Mouse (Mus musculus) activated CD4-positive, CD25-positive, alpha-beta regulatory T cell, adult 4 months (primary cell): ENCODE data around the gene Ifit1bl1. TPM values are rescaled to one million over a fixed set of nuclear protein-coding genes. Genes with fewer than 3 reads are reported as not detected.
"Not testable (repeated sequence)": the region's sequence is repeated elsewhere in the genome, so short reads cannot be mapped to it uniquely, and the experiment has no call there.

Source experiments
- ATAC-seq: one replicate; pipeline ENCODE4 v1.8.0; 2017
- polyA plus RNA-seq, 2 experiments: library from polyadenylated mRNA; unstranded; fragments of 100-300 nt; shearing (Covaris generic); gene quantifications; one replicate each; pipeline ENCODE4 v1.2.1; 2017

Gene Ifit1bl1
- polyA plus RNA-seq, 2 experiments from 2014 or later = 76.0 to 92.6 TPM

DNA sequence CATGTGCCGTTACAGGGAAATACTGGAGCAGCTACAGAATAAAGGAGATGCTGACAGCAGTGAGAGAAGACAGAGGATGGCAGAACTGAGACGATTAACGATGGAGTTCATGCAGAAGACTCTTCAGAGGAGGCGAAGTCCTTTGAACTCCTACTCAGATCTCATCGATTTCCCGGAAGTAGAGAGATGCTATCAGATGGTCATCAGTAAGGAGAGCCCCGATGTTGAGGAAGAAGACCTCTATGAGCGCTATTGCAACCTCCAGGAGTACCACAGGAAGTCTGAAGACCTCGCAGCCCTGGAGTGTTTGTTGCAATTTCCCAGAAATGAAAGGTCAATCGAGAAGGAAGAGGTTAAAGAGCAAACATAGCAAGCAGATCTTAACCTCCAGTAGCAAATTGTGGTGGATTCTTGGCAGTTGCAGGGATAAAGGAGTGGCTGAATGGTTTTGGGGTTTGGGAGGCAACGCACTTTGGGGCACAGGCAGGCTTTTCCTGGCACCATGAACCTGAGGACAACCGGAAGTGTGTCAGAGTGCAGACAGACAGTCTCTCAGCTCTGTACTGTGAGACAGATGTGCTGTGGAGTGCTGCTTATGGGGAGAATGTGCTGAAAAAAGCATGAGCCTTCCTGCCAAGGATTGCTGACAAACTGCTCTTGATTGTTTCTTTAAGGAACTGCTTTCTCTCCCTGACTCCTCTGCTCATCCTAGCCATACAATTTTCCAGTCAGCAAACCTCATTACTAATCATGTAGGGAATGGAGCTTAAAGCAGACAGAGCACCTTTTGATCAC lies 13.7 kb downstream of the Ifit1bl1 start:
- ATAC-seq = peak; percentile 71

DNA sequence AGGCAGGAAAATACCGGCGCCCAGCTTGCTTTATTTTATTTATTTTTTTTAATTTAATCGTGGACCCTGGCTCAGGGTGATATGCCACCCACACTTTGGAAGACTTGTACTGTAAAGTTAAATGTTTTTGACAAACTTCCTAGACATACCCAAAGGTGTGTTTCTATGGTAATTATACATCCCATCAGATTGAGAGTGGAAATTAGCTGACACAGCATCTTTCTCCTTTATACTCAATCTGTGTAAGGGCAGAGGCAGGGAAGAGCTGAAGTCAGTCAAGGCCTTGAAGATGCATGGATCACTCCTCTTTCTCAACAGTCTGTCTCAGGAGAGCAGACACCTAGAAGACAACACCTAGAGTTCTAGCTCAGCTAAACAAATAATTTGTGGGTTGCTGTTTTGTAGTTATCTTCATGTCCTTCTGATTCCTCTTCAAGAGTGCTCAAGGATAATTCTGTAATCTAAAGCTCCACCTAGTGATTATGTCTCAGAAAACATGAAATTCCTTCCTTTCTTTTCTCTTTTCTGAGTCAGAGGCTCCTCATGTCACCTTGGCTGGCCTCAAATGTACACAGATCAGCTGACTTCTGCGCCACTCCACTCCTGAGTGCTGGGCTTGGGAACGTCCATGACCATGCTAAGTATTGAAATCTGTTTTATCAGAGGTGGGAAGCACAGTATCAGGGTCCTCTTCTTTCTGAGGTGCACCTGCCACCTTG lies 15.9 kb downstream of the Ifit1bl1 start:
- not testable (repeated sequence) for ATAC-seq

DNA sequence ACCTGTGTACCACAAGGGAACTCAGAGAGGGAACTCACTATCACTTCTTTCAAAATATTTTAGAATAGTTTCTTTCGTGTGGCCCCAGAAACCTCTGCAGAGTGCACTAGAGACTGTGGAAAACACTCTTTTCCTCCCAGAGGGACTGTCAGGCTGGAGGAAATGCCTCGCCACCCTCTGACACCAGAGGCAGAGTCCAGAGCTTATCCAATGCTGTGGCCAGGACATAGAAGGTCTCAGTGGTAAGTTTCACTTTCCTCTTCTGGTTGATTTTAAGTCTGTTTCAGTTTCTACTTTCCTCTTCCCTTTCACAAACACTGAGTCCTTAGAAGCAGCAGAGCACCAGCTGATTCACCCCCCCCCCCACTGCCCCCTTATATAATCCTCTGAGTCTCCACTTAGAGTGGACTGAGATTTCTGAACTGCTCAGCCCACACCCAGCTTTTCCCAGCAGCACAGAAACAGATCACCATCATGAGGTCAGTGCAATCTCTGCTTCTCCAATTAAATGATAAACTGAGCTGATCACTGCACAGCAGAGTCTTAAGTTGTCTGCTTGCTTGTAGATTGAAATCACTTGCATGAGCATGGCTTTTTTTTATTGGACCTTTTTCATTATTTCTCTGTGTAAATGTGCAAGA lies 18.5 kb downstream of the Ifit1bl1 start, which contains the start of gene Ifit3:
TSS of gene Ifit3 (plus strand) at position 406 of the 641 bp plus-strand sequence.
- ATAC-seq = peak; percentile 71

DNA sequence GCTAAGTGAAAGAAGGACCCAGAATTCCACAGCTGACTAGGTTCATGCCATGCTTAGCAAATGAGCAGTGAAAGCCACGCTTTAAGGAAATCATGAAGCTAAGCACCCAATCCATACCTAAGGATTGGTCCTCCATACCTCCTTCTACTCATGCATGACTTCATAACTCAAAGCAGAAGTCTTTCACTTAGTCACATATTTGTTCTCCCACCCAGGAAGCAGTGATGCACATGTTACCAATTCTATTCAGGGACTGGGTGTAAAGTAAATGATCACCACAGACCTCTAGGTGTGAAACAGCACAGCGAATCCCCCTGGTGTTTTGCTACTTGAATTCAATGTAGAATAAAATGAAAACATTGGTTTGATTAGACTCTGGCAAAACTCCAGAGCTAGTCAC lies 19.1 kb downstream of the Ifit1bl1 start:
- peak; percentile 65 for ATAC-seq

DNA sequence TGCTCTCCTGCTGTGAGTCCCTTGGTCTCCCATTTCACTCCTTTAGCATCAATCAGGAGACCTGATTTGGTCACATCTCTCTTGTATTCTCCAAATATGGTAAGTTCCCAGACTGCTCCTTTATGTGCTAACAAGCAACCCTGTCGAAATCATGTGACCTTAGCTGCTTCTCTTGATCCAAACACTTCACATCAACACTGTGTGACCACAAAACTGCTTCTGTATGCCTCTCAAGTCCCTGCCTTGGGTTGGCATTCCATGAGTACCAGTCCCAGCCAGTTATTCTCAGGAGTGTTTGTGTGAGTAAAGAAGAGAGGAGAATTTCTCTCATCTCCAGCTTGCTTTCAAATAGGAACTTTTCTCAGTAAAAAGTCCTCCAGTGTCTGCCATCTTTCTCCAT lies 24.6 kb downstream of the Ifit1bl1 start:
- ATAC-seq = no peak

DNA sequence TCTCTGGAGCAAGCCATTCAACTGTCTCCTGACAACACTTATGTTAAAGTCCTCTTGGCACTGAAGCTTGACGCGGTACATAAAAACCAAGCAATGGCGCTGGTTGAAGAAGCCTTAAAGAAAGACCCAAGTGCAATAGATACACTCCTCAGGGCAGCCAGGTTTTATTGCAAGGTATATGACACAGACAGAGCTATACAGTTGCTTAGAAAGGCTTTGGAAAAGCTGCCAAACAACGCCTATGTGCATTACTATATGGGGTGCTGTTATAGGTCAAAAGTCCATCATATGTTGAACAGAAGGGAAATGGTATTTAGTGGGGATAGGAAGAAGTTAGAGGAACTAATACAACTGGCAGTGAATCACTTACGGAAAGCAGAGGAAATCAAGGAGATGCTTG lies 28.1 kb downstream of the Ifit1bl1 start:
- no peak for ATAC-seq

DNA sequence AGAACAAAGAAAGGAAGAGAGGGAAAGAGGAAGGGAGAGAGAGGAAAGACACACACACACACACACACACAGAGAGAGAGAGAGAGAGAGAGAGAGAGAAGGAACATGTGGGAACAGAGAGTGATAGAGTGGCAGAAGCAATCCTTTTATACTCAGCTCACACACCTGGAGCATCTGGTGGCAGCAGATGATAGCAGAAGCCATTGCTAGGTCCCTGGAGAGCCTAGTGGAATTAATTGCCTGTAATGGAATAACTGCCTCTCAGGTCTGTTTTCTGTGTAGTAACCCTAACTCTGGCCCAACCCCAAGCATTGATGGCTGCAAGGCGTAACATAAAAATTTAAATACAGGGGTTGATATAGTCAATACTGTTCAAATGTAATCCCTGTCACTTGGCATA lies 30.7 kb downstream of the Ifit1bl1 start:
- ATAC-seq = no peak

DNA sequence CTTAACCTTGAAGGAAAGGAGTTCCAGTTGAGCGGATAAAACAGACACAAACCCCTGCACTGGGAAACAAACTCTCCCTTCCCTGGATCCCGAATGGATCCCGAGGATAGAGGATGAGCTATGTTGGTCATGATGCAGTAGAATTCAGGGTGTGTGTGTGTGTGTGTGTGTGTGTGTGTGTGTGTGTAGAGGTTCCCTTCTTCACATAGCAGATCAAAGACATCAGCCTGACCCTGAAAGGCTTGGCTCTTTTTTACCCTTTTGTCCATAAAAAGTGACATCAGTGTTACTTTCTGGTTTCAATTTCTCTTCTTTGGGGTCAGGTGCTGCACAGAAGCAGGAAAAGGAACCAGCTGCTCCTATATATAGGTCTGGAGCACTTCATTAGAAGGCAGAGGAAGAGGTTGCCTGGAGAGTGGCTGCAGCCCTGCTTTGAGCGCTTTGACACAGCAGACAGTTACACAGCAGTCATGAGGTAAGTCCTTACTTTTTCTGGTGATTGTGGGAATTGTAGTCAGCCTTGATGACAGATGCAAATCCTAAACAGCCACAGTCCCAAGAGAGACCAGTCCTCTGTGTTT lies 31.8 kb downstream of the Ifit1bl1 start:
- ATAC-seq = peak; percentile 36

DNA sequence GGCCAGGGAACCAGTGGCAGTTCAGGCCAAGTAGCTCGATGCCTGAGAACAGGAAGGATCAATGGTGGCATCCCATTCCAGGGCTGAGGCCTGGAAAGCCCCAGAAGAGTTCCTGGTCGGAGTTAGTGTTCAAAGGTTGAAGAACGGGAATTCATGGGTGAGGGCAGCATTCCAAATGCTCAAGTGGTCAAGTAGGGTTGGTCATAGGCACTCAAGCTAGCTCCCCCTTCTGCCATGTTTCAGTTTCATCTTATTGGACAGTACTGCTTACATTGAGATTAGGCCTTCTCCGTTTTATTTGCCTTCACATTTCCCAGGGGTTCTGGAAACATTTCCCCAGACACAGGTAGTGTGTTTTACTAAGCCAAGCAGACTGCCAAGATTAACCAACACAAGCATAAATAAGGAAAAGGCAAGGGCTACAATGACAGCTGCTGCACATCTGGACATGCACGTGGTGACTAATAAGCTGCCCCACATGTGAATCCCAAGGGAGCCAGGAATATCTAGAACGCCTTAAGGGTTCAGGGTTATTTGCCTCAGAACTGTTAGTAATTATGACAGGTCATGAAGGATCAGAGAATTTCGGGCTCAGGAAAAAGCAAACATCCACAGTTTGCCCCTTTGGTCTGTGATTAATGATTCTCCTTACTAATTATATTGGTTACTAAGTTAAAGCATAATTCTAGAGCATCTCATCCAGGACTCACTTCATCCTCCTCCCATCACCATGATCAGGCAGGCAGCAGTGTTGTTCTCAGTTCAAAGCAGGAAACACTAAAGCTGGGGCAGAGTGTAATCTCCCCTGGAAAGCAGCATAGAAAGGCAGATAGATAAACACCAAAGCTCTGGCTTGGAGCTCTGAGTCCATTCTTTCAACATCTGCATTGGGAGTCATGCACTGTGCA lies 32.5 kb downstream of the Ifit1bl1 start:
- ATAC-seq = no peak

DNA sequence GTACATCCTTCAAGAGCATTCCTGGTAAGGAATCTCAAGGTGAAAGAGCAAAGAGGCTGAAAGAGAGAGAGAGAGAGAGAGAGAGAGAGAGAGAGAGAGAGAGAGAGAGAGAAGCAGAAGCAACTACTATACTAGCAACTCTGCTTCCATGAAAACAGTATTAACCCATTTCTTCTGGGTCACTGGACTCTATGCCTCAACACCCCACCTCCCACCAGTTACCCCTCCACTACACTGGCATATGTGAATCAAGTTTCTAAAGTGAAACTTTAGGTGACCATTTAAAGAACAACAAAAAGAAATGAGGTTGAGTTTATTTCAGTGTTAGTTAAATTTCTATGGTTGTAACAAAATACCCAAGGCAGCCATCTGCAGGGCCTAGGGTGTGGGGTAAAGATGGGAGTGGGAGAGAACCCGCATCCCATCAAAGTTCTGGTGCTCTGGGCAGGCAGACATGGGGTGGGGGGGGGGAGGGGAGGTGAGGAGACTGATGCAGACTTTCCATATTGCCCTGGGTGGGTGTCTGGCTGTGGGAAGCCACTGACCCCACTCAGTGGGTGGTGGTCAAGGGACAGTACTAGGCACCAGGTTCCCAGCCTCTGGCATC lies 35.5 kb downstream of the Ifit1bl1 start:
- ATAC-seq = no peak

DNA sequence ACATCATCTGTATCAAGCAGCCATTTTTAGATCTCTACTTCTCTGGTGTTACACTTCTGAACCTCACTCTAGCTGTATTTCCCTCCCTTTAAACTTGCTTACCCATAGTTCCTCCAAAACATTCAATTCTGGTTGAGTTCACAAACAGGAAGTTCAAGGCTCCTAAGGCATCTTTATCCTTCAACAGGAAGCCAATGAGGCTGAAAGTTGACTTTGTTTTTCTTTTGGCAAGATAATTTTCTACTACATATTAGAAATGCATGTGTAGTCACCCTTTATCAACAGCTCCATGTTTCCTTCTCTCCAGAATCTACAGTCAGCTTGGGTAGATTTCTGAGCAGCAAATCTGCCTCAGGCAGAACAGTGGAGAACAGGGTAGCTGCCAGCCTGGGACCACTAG lies 39.2 kb downstream of the Ifit1bl1 start:
- ATAC-seq = peak; percentile 49

DNA sequence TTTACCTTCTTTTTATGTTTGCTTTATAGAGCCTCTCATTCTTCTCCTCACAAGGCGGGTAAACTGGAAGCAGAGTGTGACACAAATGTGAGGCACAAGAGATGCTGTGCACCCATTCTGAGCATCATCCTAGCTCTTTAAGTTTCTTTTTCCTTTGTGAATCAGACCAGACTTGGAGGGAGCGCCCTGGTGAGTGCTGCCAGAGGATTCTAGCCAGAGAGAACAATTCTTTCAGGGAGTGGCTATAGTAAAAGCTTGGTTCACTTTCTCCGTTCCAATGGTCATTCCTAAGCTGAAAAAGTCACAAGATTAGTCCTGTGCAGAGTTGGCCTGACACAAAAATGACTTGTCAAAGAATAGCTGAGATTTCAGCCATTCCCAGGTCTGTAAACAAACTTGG lies 45.1 kb downstream of the Ifit1bl1 start:
- no peak for ATAC-seq

DNA sequence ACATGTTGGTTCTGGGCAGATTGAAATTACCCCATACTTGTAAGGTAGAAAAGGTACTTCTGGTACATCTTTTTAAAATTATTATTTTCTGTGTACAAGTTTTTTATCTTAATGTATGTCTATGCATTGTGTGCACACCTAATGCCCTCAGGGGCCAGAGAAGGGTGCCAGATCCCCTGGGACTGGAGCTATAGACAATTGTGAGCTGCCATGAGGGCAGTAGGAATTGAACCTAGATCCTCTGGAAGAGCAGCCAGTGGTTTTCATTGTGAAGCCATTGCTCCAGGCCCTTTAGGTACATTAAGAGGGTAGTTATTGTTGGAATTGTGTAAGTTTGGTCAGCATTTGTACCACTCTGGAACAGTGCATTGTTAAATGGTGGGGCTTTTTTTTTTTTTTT lies 47.7 kb downstream of the Ifit1bl1 start:
- no peak for ATAC-seq

DNA sequence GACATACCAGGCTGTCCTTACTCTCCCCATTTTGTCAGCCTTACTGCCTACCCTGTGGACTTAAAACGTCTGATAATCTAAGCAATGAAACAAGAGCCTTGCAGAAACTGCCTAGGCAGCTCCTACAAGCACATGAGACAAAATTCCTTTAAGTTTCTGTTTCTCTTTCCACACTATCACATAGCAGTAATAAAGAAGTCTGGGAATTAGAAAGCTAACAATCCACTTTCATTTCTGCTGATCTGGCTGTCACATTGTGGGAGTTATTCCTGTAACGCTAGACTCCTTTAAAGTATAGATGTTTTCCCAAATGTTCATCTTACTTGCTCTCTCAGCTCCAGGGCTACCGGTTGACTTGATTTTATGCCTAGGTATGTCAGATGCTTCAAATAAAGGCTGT lies 48.2 kb downstream of the Ifit1bl1 start:
- ATAC-seq = no peak

DNA sequence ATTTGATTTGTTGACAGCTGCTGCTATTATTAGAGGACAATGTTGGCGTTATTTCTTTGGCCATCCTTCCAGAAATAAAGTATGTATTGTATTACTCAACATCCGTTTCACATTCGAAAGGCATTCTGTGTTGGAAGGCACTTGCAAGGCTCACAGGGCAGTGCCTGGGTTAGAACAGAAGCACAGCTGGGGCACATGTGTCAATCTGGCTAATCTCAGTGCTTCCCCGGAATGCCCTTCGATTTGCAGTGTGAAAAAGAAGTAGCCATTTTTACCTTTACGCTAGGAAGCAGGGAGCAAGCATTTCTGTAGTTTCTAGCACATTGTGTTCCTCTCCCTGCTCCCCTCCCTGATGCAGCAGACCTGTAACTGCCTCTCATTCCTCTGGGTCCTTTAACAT lies 48.7 kb downstream of the Ifit1bl1 start:
- ATAC-seq = no peak

DNA sequence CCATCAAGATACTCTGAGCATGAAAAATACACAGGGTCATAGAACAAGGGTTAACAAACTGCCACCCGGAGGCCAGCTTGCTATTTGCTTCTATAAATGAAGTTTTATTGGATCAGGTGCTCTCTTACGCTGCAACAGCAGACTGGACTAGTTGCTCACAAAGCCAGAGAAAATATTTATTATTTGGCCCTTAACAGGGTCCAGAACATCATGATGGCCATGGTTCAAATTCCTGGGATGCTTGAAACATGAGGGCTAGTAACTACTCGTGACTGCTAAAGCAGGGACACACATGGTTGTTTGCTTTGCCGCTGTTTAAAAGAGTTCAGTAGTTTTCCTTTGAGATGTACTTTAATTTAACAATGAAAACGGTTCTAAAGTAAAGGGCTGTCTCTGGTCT lies 49.8 kb downstream of the Ifit1bl1 start:
- no peak for ATAC-seq

DNA sequence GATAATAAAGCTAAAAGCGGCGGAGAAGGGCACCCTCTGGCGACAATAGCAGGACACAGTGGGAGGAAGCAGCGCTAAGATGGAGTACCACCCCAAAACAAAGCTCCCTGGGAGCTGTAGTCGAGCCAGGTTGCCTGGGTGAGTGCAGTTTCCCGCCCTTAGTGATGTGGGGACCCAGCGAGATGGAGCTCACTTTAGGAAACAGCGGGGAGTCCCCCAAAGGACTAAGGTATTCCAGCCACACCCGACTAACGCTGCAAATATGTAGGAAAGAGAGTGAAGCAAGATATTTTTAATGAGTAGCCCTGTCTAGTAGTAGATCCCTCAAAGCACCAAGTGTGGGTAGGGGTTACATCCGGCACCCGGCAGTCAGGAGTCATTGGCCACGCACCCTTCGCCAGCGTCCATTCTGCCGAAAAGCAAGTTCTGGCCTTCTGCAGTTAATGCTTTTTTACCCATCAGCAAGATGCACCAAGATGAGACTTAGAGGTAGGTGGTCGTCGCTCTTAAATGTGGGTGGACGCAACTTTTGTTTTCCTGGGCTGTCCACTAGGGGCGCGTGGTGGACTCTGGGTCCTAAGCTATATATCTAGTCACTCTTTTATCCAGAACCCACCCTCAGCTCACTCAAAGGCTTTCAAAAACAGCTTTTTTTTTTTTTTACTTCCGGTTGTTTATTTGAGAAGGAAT lies 51.1 kb downstream of the Ifit1bl1 start, which contains the start of gene Ifit2:
TSS of gene Ifit2 (plus strand) at position 161 of the 690 bp plus-strand sequence.
- ATAC-seq = peak; percentile 88

DNA sequence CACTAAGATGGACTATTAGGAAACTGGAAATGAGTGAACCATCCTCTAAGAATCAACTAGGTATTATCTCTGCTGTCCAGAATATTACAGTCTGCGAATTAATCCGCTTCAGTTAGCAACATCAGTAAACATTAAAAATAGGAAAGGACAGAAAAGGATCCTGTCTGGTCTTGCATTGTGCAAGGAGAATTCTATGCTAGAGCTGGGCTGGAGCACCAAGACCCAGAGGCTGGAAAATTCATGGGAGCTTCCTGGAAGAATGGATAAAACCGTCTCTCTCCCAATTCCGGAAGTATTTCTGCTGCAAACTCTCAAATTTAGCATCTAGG lies 51.6 kb downstream of the Ifit1bl1 start:
- no peak for ATAC-seq

DNA sequence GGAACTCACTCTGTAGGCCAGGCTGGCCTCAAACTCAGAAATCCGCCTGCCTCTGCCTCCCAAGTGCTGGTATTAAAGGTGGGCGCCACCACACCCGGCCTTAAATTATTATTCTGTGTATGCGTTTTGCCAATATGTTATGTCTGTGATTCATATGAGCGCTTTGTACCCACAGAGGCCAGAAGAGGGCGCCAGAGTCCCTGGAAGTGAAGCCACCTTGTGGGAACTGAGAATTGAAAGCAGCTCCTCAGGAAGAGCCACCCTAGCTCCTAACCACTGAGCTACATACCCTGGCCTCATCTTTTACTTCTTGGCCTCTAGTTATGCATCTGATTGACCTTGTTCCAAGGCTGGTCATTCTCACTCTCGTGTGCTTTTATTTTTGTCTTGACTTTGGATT lies 53.8 kb downstream of the Ifit1bl1 start:
- peak; percentile 37 for ATAC-seq

DNA sequence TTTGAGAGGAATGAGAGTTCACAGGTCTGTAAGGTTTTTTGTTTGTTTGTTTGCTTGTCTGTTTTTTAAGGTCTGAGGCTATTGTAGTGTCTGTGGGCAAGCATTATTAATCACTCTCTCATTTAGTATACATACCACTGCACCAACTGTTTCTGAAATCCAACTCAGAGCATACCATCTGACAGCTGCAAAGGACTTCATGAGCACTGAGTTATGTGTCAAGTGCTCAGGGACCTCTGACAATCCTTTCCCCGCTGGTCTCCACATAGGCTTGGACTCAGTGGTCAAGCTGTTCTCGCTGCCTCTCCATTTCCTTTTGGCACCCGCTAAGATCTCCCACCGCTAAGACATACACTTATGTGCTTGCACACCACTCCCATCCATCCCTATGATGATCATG lies 55.5 kb downstream of the Ifit1bl1 start:
- ATAC-seq = no peak
